Mouse (Mus musculus) myocyte (in vitro differentiated cells): ENCODE measurements around the gene Pskh1. TPM values are rescaled to one million over a fixed set of nuclear protein-coding genes. Genes with fewer than 3 reads are reported as not detected.

ENCODE experiments used
- H3K27me3 ChIP-seq: one replicate; pipeline ENCODE4 v1.6.1; 2011; ENCODE audit not compliant: control insufficient read depth, insufficient read depth, insufficient read length
- H3K36me3 ChIP-seq: one replicate; pipeline ENCODE4 v1.6.1; 2011; ENCODE audit not compliant: control insufficient read depth, insufficient read depth
- H3K4me2 ChIP-seq: one replicate; pipeline ENCODE4 v1.6.1; 2011; ENCODE audit warnings: low read depth, control low read depth
- H3K4me3 ChIP-seq: one replicate; pipeline ENCODE4 v1.5.1; 2011; ENCODE audit warnings: mild to moderate bottlenecking, control low read depth, moderate library complexity
- H3K79me2 ChIP-seq: one replicate; pipeline ENCODE4 v1.6.1; 2011; ENCODE audit not compliant: control insufficient read depth, insufficient read depth
- H3ac ChIP-seq: one replicate; pipeline ENCODE4 v1.6.1; 2011; ENCODE audit not compliant: control insufficient read depth, insufficient read length
- CEBPB ChIP-seq: IDR thresholded peaks from 2 replicates; pipeline ENCODE4 v1.6.1; 2011; ENCODE audit warnings: mild to moderate bottlenecking, moderate library complexity; ENCODE audit not compliant: poor library complexity, insufficient read depth, severe bottlenecking
- E2F4 ChIP-seq: IDR thresholded peaks from one replicate; pipeline ENCODE4 v1.6.1; 2011; ENCODE audit warnings: mild to moderate bottlenecking, control low read depth, moderate library complexity; ENCODE audit not compliant: insufficient read depth
- MAX ChIP-seq: IDR thresholded peaks from one replicate; pipeline ENCODE4 v1.6.1; 2011; ENCODE audit warnings: low read depth, mild to moderate bottlenecking, control low read depth
- MYOD1 ChIP-seq, 3 experiments: IDR thresholded peaks; one replicate each; pipeline ENCODE4 v1.6.1; 2011; ENCODE audit warnings: control low read depth in 2 of 3, low read depth in 2 of 3, mild to moderate bottlenecking in 2 of 3, moderate library complexity in 1 of 3; ENCODE audit not compliant: insufficient read length in 2 of 3, control insufficient read depth in 1 of 3
- MYOG ChIP-seq, 3 experiments: IDR thresholded peaks; one replicate each; pipeline ENCODE4 v1.6.1; 2011; ENCODE audit warnings: control low read depth in 2 of 3, low read depth in 2 of 3, mild to moderate bottlenecking in 2 of 3; ENCODE audit not compliant: insufficient read length in 2 of 3, control insufficient read depth in 1 of 3, insufficient read depth in 1 of 3
- POLR2A ChIP-seq: IDR thresholded peaks from one replicate; pipeline ENCODE4 v1.6.1; 2011; ENCODE audit warnings: low read depth, mild to moderate bottlenecking, control low read depth, moderate library complexity; ENCODE audit not compliant: insufficient read length
- POLR2AphosphoS2 ChIP-seq: IDR thresholded peaks from one replicate; pipeline ENCODE4 v1.6.1; 2011; ENCODE audit warnings: low read depth, control low read depth; ENCODE audit not compliant: insufficient read length
- REST ChIP-seq: IDR thresholded peaks from one replicate; pipeline ENCODE4 v1.6.1; 2011; ENCODE audit warnings: mild to moderate bottlenecking, control low read depth, moderate library complexity; ENCODE audit not compliant: insufficient read depth, insufficient read length
- SRF ChIP-seq: IDR thresholded peaks from one replicate; pipeline ENCODE4 v1.6.1; 2011; ENCODE audit warnings: low read depth; ENCODE audit not compliant: control insufficient read depth, insufficient read length
- TCF12 ChIP-seq: IDR thresholded peaks from one replicate; pipeline ENCODE4 v1.6.1; 2011; ENCODE audit warnings: mild to moderate bottlenecking, control low read depth; ENCODE audit not compliant: poor library complexity, insufficient read depth, severe bottlenecking
- TCF3 ChIP-seq: IDR thresholded peaks from one replicate; pipeline ENCODE4 v1.6.1; 2011; ENCODE audit warnings: low read depth, control low read depth; ENCODE audit not compliant: insufficient read length
- USF1 ChIP-seq: IDR thresholded peaks from one replicate; pipeline ENCODE4 v1.6.1; 2011; ENCODE audit warnings: low read depth, mild to moderate bottlenecking, control low read depth, moderate library complexity
- polyA plus RNA-seq: library from polyadenylated mRNA; unstranded; fragments of >200 nt; fragmentation: generic; extraction: Trizol; gene quantifications from one replicate; pipeline ENCODE4 v1.2.1, GENCODE M21; 2012; ENCODE audit warnings: missing spikeins

Pskh1 gene
- polyA plus RNA-seq, 1 experiment, result 16.1 TPM

GRCm38 (mm10) chr8:105856168-105856835, 43.9 kb upstream of the Pskh1 start:
- H3ac ChIP-seq, result peak overlapping the region; percentile 86
- H3K4me3 ChIP-seq, result peak overlapping the region; percentile 76
- H3K4me2 ChIP-seq, result peak overlapping the region; percentile 95
- peaks cover 50% of the 10 kb centered on the region for H3K79me2 ChIP-seq
- H3K36me3 ChIP-seq, result no peaks in the 10 kb centered on the region
- TF ChIP-seq SRF, result no peak
- no peak for TF ChIP-seq MYOD1 (IDR thresholded peaks at IDR 0.05; ENCODE audit: control insufficient read depth in 1 of 3, insufficient read length in 2 of 3, low read depth in 2 of 3)
- TF ChIP-seq POLR2AphosphoS2, result no peak
- TF ChIP-seq MAX, result no peak
- TF ChIP-seq POLR2A, result no peak
- TF ChIP-seq E2F4, result no peak
- TF ChIP-seq TCF3, result no peak
- TF ChIP-seq USF1, result no peak
- TF ChIP-seq REST, result no peak
- TF ChIP-seq MYOG (IDR thresholded peaks at IDR 0.05; ENCODE audit: control insufficient read depth in 1 of 3, insufficient read depth in 1 of 3, insufficient read length in 2 of 3, low read depth in 2 of 3), result no peak
- no peak for TF ChIP-seq TCF12
- TF ChIP-seq CEBPB, result no peak
- H3K27me3 ChIP-seq, result no peaks in the 10 kb centered on the region

- no peak overlapping the region for H3K4me3 ChIP-seq
- H3K36me3 ChIP-seq, result no peaks in the 10 kb centered on the region
- no peak overlapping the region for H3ac ChIP-seq
- peaks cover 69% of the 10 kb centered on the region for H3K79me2 ChIP-seq
- no peak overlapping the region for H3K4me2 ChIP-seq
- H3K27me3 ChIP-seq, result no peaks in the 10 kb centered on the region
- TF ChIP-seq TCF3 (no peak), SRF (no peak), CEBPB (no peak), TCF12 (no peak), MYOG (IDR thresholded peaks at IDR 0.05; ENCODE audit: control insufficient read depth in 1 of 3, insufficient read depth in 1 of 3, insufficient read length in 2 of 3, low read depth in 2 of 3) (no peak), E2F4 (no peak), USF1 (no peak), POLR2AphosphoS2 (no peak), POLR2A (no peak), REST (no peak), MYOD1 (IDR thresholded peaks at IDR 0.05; ENCODE audit: control insufficient read depth in 1 of 3, insufficient read length in 2 of 3, low read depth in 2 of 3) (no peak), MAX (no peak)
Observed at GRCm38 (mm10) chr8:105858495-105858894, 41.7 kb upstream of the Pskh1 start.

GRCm38 (mm10) chr8:105859314-105859713, 40.9 kb upstream of the Pskh1 start:
- Histone ChIP-seq H3K4me3 (peak overlapping the region; percentile 82), H3ac (no peak overlapping the region), H3K27me3 (no peaks in the 10 kb centered on the region), H3K4me2 (peak overlapping the region; percentile 89), H3K79me2 (peaks cover 78% of the 10 kb centered on the region), H3K36me3 (no peaks in the 10 kb centered on the region)
- TF ChIP-seq CEBPB (no peak), POLR2AphosphoS2 (no peak), TCF12 (no peak), TCF3 (no peak), E2F4 (no peak), POLR2A (no peak), MYOD1 (IDR thresholded peaks at IDR 0.05; ENCODE audit: control insufficient read depth in 1 of 3, insufficient read length in 2 of 3, low read depth in 2 of 3) (no peak), SRF (no peak), MAX (no peak), MYOG (IDR thresholded peaks at IDR 0.05; ENCODE audit: control insufficient read depth in 1 of 3, insufficient read depth in 1 of 3, insufficient read length in 2 of 3, low read depth in 2 of 3) (no peak), USF1 (no peak), REST (no peak)

- TF ChIP-seq MYOG (IDR thresholded peaks at IDR 0.05; ENCODE audit: control insufficient read depth in 1 of 3, insufficient read depth in 1 of 3, insufficient read length in 2 of 3, low read depth in 2 of 3), result peak in 1 of 3 experiments; percentile 1
- no peak for TF ChIP-seq USF1
- TF ChIP-seq SRF, result peak; percentile 72
- TF ChIP-seq CEBPB, result no peak
- peak; percentile 67 for TF ChIP-seq E2F4
- TF ChIP-seq TCF3, result peak; percentile 22
- peak; percentile 88 for TF ChIP-seq POLR2A
- TF ChIP-seq MYOD1 (IDR thresholded peaks at IDR 0.05; ENCODE audit: control insufficient read depth in 1 of 3, insufficient read length in 2 of 3, low read depth in 2 of 3), result peak in 2 of 3 experiments; percentile 0 to 60
- TF ChIP-seq REST, result no peak
- TF ChIP-seq POLR2AphosphoS2, result peak; percentile 81
- TF ChIP-seq TCF12, result no peak
- H3K27me3 ChIP-seq, result no peaks in the 10 kb centered on the region
Observed at GRCm38 (mm10) chr8:105860143-105860981, 39.9 kb upstream of the Pskh1 start, which contains the start of gene Nutf2. Gene Nutf2, plus strand, starts transcription at chr8:105860580.

More at GRCm38 (mm10) chr8:105860143-105860981, 39.9 kb upstream of the Pskh1 start, which contains the start of gene Nutf2:
- Histone ChIP-seq H3K4me2 (peak within 1 kb of the TSS; percentile 96), H3ac (peak within 1 kb of the TSS; percentile 88), H3K4me3 (peak within 1 kb of the TSS; percentile 82), H3K36me3 (no peaks in the 10 kb centered on the region), H3K79me2 (peaks cover 88% of the 10 kb centered on the region)
